Mouse (Mus musculus) CH12.LX (cell line): Measurements from ENCODE around the gene Il2rb. TPM values are rescaled to one million over a fixed set of nuclear protein-coding genes. Genes with fewer than 3 reads are reported as not detected.

ENCODE experiments used
- DNase-seq: peaks from one replicate; pipeline ENCODE4 v3.0.0-alpha.2; 2013; ENCODE audit errors: extremely low read depth
- H3K27ac ChIP-seq: 2 replicates; pipeline ENCODE4 v1.5.1; 2012; ENCODE audit warnings: low read depth, mild to moderate bottlenecking, control low read depth, moderate library complexity; ENCODE audit not compliant: insufficient read depth
- H3K27me3 ChIP-seq: replicated peaks from 2 replicates; pipeline ENCODE3; 2012; ENCODE audit warnings: inconsistent platforms
- H3K36me3 ChIP-seq, 2 experiments: replicated peaks in 1 of 2; 2 replicates each; pipeline versions ENCODE3 to v1.6.1; 2012; ENCODE audit warnings: inconsistent platforms in 1 of 2, low read length in 1 of 2, mild to moderate bottlenecking in 1 of 2, mixed read lengths in 1 of 2, moderate library complexity in 1 of 2; ENCODE audit not compliant: control insufficient read depth in 1 of 2, insufficient read depth in 1 of 2
- H3K4me1 ChIP-seq, 2 experiments: 2 replicates each; pipeline ENCODE4 v1.6.1; 2012; ENCODE audit warnings: inconsistent platforms in 1 of 2, moderate library complexity in 1 of 2; ENCODE audit not compliant: insufficient read depth in 2 of 2, control insufficient read depth in 1 of 2
- H3K4me2 ChIP-seq: 2 replicates; pipeline ENCODE4 v1.6.1; 2012; ENCODE audit warnings: low read depth, mild to moderate bottlenecking, control low read depth; ENCODE audit not compliant: poor library complexity, insufficient read depth, severe bottlenecking
- H3K4me3 ChIP-seq, 3 experiments: fragments of 150-350 bp in 1 of 3; sonication (generic) in 1 of 3; replicated peaks in 1 of 3; 2 replicates each; pipeline versions ENCODE3 to v1.5.1; 2011 to 2012; ENCODE audit warnings: low read depth in 2 of 3, low read length in 2 of 3, mild to moderate bottlenecking in 2 of 3, moderate library complexity in 2 of 3, control low read depth in 1 of 3, improper control_type of control experiment in 1 of 3, inconsistent platforms in 1 of 3, mixed read lengths in 1 of 3; ENCODE audit not compliant: poor library complexity in 1 of 3
- H3K79me2 ChIP-seq: replicated peaks from 2 replicates; pipeline ENCODE4 v1.6.1; 2012; ENCODE audit warnings: mild to moderate bottlenecking, moderate library complexity; ENCODE audit not compliant: control insufficient read depth, poor library complexity, insufficient read depth, severe bottlenecking; ENCODE audit errors: extremely low read depth
- H3K9ac ChIP-seq: 2 replicates; pipeline ENCODE4 v1.6.1; 2012; ENCODE audit warnings: low read depth, mild to moderate bottlenecking, control low read depth, moderate library complexity; ENCODE audit not compliant: insufficient read depth
- H3K9me3 ChIP-seq: replicated peaks from 2 replicates; pipeline ENCODE3; 2012; ENCODE audit warnings: low read length, inconsistent platforms, mixed read lengths
- BHLHE40 ChIP-seq: IDR thresholded peaks from 2 replicates; pipeline ENCODE4 v1.6.1; 2011; ENCODE audit warnings: mild to moderate bottlenecking, low read depth, low read length, improper control_type of control experiment
- CHD1 ChIP-seq: IDR thresholded peaks from 2 replicates; pipeline ENCODE4 v1.6.1; 2012; ENCODE audit warnings: low read depth, low read length, improper control_type of control experiment, inconsistent platforms
- CHD2 ChIP-seq: IDR thresholded peaks from 2 replicates; pipeline ENCODE4 v1.6.1; 2011; ENCODE audit warnings: low read length, improper control_type of control experiment
- EP300 ChIP-seq: IDR thresholded peaks from 2 replicates; pipeline ENCODE4 v1.6.1; 2011; ENCODE audit warnings: low read length, improper control_type of control experiment
- GABPA ChIP-seq: IDR thresholded peaks from 2 replicates; pipeline ENCODE4 v1.6.1; 2012; ENCODE audit warnings: low read depth, low read length, improper control_type of control experiment, inconsistent platforms; ENCODE audit not compliant: insufficient replicate concordance
- HCFC1 ChIP-seq: IDR thresholded peaks from 2 replicates; pipeline ENCODE4 v1.6.1; 2012; ENCODE audit warnings: low read depth, mild to moderate bottlenecking, inconsistent platforms, low read length, improper control_type of control experiment
- JUND ChIP-seq: conservative IDR thresholded peaks from 2 replicates; pipeline ENCODE4 v1.6.1; 2011; ENCODE audit warnings: low read depth, low read length, improper control_type of control experiment
- KAT2A ChIP-seq: IDR thresholded peaks from 2 replicates; pipeline ENCODE4 v1.6.1; 2012; ENCODE audit warnings: low read length, improper control_type of control experiment, inconsistent platforms; ENCODE audit not compliant: insufficient replicate concordance
- MAX ChIP-seq: IDR thresholded peaks from 2 replicates; pipeline ENCODE4 v1.6.1; 2011; ENCODE audit warnings: low read length, improper control_type of control experiment
- MAZ ChIP-seq: IDR thresholded peaks from 2 replicates; pipeline ENCODE4 v1.6.1; 2012; ENCODE audit warnings: low read depth, mild to moderate bottlenecking, inconsistent platforms, low read length, improper control_type of control experiment, moderate library complexity
- MEF2A ChIP-seq: IDR thresholded peaks from 2 replicates; pipeline ENCODE4 v1.6.1; 2014; ENCODE audit warnings: low read depth, mild to moderate bottlenecking, inconsistent platforms, low read length, improper control_type of control experiment, borderline replicate concordance
- MXI1 ChIP-seq: IDR thresholded peaks from 2 replicates; pipeline ENCODE4 v1.6.1; 2011; ENCODE audit warnings: mild to moderate bottlenecking, low read depth, low read length, improper control_type of control experiment
- MYC ChIP-seq: IDR thresholded peaks from 2 replicates; pipeline ENCODE4 v1.6.1; 2011; ENCODE audit warnings: low read depth, mild to moderate bottlenecking, improper control_type of control experiment, low read length
- NELFE ChIP-seq: IDR thresholded peaks from 2 replicates; pipeline ENCODE4 v1.6.1; 2011; ENCODE audit warnings: low read depth, low read length, improper control_type of control experiment
- NRF1 ChIP-seq: IDR thresholded peaks from 2 replicates; pipeline ENCODE4 v1.6.1; 2014; ENCODE audit warnings: low read depth, mild to moderate bottlenecking, inconsistent platforms, low read length, improper control_type of control experiment, moderate library complexity
- PAX5 ChIP-seq: IDR thresholded peaks from 2 replicates; pipeline ENCODE4 v1.6.1; 2012; ENCODE audit warnings: low read length, inconsistent platforms, mixed read lengths
- POLR2A ChIP-seq: IDR thresholded peaks from 2 replicates; pipeline ENCODE4 v1.6.1; 2011; ENCODE audit warnings: low read depth, mild to moderate bottlenecking, improper control_type of control experiment, low read length
- RAD21 ChIP-seq: IDR thresholded peaks from 2 replicates; pipeline ENCODE4 v1.6.1; 2011; ENCODE audit warnings: low read depth, mild to moderate bottlenecking, low read length, improper control_type of control experiment, moderate library complexity
- RCOR1 ChIP-seq: conservative IDR thresholded peaks from 2 replicates; pipeline ENCODE4 v1.6.1; 2012; ENCODE audit warnings: low read depth, mild to moderate bottlenecking, inconsistent platforms, low read length, improper control_type of control experiment
- SIN3A ChIP-seq: IDR thresholded peaks from 2 replicates; pipeline ENCODE4 v1.6.1; 2012; ENCODE audit warnings: low read length, improper control_type of control experiment, inconsistent platforms
- SMC3 ChIP-seq: IDR thresholded peaks from 2 replicates; pipeline ENCODE4 v1.6.1; 2011; ENCODE audit warnings: low read depth, low read length, improper control_type of control experiment
- TBP ChIP-seq: conservative IDR thresholded peaks from 2 replicates; pipeline ENCODE4 v1.6.1; 2011; ENCODE audit warnings: low read depth, low read length, improper control_type of control experiment
- TCF12 ChIP-seq: IDR thresholded peaks from 2 replicates; pipeline ENCODE4 v1.6.1; 2014; ENCODE audit warnings: low read depth, mild to moderate bottlenecking, inconsistent platforms, low read length, improper control_type of control experiment
- USF1 ChIP-seq: IDR thresholded peaks from 2 replicates; pipeline ENCODE4 v1.6.1; 2014; ENCODE audit warnings: low read depth, mild to moderate bottlenecking, inconsistent platforms, low read length, improper control_type of control experiment
- USF2 ChIP-seq: conservative IDR thresholded peaks from 2 replicates; pipeline ENCODE4 v1.6.1; 2011; ENCODE audit warnings: low read depth, low read length, improper control_type of control experiment
- ZC3H11A ChIP-seq: IDR thresholded peaks from 2 replicates; pipeline ENCODE4 v1.6.1; 2012; ENCODE audit warnings: low read depth, mild to moderate bottlenecking, inconsistent platforms, low read length, improper control_type of control experiment
- ZKSCAN1 ChIP-seq: IDR thresholded peaks from 2 replicates; pipeline ENCODE4 v1.6.1; 2012; ENCODE audit warnings: low read depth, inconsistent platforms, low read length, improper control_type of control experiment, borderline replicate concordance
- ZMIZ1 ChIP-seq: IDR thresholded peaks from 2 replicates; pipeline ENCODE4 v1.6.1; 2012; ENCODE audit warnings: low read depth, mild to moderate bottlenecking, inconsistent platforms, low read length, improper control_type of control experiment
- ZNF384 ChIP-seq: IDR thresholded peaks from 2 replicates; pipeline ENCODE4 v1.6.1; 2012; ENCODE audit warnings: low read depth, low read length, improper control_type of control experiment, inconsistent platforms
- dilution Hi-C: fragments of 300-500 bp; cut with MboI; formaldehyde crosslinking; loops from 2 replicates; pipeline ENCODE4 v1.14.3; 2020; ENCODE audit warnings: low sequenced_read_pairs; ENCODE audit not compliant: extremely low pct_unique_long_range_greater_than_20kb, extremely low pct_ligation_motif_present
- in situ Hi-C: fragments of 300-500 bp; cut with MboI; formaldehyde crosslinking; loops from 3 replicates; pipeline ENCODE4 v1.14.3; 2019; ENCODE audit warnings: low sequenced_read_pairs, low pct_ligation_motif_present, low pct_unique_long_range_greater_than_20kb, mixed read lengths
- polyA plus RNA-seq: library from polyadenylated mRNA; unstranded; fragments of >175 nt; gene quantifications from 2 replicates; pipeline ENCODE4 v1.2.1, GENCODE M21; 2012; ENCODE audit warnings: low read depth; ENCODE audit not compliant: insufficient read length
- total RNA-seq, 2 experiments: library from RNA; depleted of rRNA; stranded (reverse); fragments of 300-350 nt in 1 of 2; fragments of >200 nt in 1 of 2; gene quantifications; 2 replicates each; pipeline ENCODE4 v1.2.3; 2012 to 2014

The Il2rb gene
- total and polyA plus RNA-seq, 3 experiments, result 31.2 to 60.0 (median 32.1) TPM

GRCm38 (mm10) chr15:78532566-78533345 is 37.7 kb upstream of the Il2rb start:
- dilution Hi-C loops (no loop called here), in situ Hi-C loops (loop anchor here (10.0 to 25.0 kb wide), 4 partner anchors 88 to 570 kb away; partner anchors contain the start of genes Eif3d and Foxred2)
- H3K27ac ChIP-seq, result no peak overlapping the region
- TF ChIP-seq MEF2A (no peak), PAX5 (no peak), GABPA (no peak)
- H3K9ac ChIP-seq, result no peak overlapping the region
- DNase-seq, result no peak
- H3K27me3 ChIP-seq, result no peaks in the 10 kb centered on the region
- no peak overlapping the region for H3K4me3 ChIP-seq
- H3K4me1 ChIP-seq, result peaks cover 33 to 49% of the 10 kb centered on the region in 2 experiments
- no peak overlapping the region for H3K4me2 ChIP-seq
- no peaks in the 10 kb centered on the region for H3K9me3 ChIP-seq
- H3K79me2 ChIP-seq, result no peaks in the 10 kb centered on the region
- no peaks in the 10 kb centered on the region for H3K36me3 ChIP-seq

GRCm38 (mm10) chr15:78531901-78532469 is 36.9 kb upstream of the Il2rb start:
- Histone ChIP-seq H3K36me3 (peaks cover 0 to 3% of the 10 kb centered on the region in 2 experiments), H3K4me3 (peak overlapping the region; percentile 23 to 44 (median 41)), H3K27me3 (no peaks in the 10 kb centered on the region), H3K4me2 (peak overlapping the region; percentile 40; the same call in 1 of the 2 replicates), H3K9me3 (no peaks in the 10 kb centered on the region), H3K27ac (no peak overlapping the region), H3K79me2 (no peaks in the 10 kb centered on the region), H3K4me1 (peaks cover 29 to 49% of the 10 kb centered on the region in 2 experiments), H3K9ac (peak overlapping the region; percentile 29; the same call in 1 of the 2 replicates)
- dilution Hi-C loops, result no loop called here
- DNase-seq, result peak; percentile 98
- in situ Hi-C loops, result loop anchor here (10.0 to 25.0 kb wide), 4 partner anchors 87 to 570 kb away; partner anchors contain the start of genes Eif3d and Foxred2
- TF ChIP-seq USF1 (no peak), SIN3A (peak; percentile 68; the same call in 1 of the 2 replicates), HCFC1 (no peak), ZNF384 (no peak), KAT2A (no peak), GABPA (no peak), NRF1 (peak; percentile 12; the same call in 1 of the 2 replicates), CHD2 (no peak), ZMIZ1 (0 out of 2 replicates have a peak, but pooled peaks have one; percentile 35), ZC3H11A (peak; percentile 85), SMC3 (peak; percentile 93), MEF2A (0 out of 2 replicates have a peak, but pooled peaks have one; percentile 49), PAX5 (no peak), RCOR1 (no peak), MXI1 (no peak), BHLHE40 (no peak), POLR2A (0 out of 2 replicates have a peak, but pooled peaks have one; percentile 18), RAD21 (peak; percentile 84), MAZ (peak; percentile 76; the same call in 1 of the 2 replicates), TBP (no peak), ZKSCAN1 (no peak), EP300 (no peak), MYC (no peak), USF2 (no peak), NELFE (peak; percentile 62; the same call in 1 of the 2 replicates), JUND (no peak), CHD1 (no peak), TCF12 (0 out of 2 replicates have a peak, but pooled peaks have one; percentile 32), MAX (no peak)
